Mouse (Mus musculus) kidney, postnatal 10 days (tissue): ENCODE data around the gene Xrcc6.

ENCODE experiments used
- DNase-seq: peaks from one replicate; pipeline ENCODE4 v3.0.0; 2021; ENCODE audit warnings: mixed read lengths

Xrcc6 gene

GRCm38 (mm10) chr15:81987646-81988045 lies at the start of gene Xrcc6:
Xrcc6 (plus strand) TSS chr15:81987835.
- no peak for DNase-seq

DNA sequence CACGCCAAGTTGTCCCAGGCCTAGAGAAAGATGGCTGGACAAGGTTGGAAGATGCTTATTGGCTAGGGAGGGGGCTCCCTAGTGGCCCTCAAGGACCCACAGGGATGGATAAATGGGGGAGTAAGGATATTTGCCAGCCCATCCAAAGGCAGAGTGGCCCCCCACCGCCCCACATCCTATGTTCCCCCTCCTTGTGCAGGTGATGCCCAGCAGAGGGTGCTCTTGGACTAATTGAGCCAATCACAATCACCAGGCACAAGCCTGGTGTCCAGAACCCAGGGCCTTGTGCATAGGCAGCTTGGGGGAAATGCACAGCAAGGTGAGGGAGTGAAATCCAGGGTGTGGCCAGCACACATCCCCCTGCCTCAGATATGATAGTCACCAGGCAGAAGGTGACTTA lies 49.4 kb upstream of the Xrcc6 start:
- DNase-seq, result peak; percentile 68

GRCm38 (mm10) chr15:81939157-81939715 lies 48.4 kb upstream of the Xrcc6 start:
- no peak for DNase-seq

DNA sequence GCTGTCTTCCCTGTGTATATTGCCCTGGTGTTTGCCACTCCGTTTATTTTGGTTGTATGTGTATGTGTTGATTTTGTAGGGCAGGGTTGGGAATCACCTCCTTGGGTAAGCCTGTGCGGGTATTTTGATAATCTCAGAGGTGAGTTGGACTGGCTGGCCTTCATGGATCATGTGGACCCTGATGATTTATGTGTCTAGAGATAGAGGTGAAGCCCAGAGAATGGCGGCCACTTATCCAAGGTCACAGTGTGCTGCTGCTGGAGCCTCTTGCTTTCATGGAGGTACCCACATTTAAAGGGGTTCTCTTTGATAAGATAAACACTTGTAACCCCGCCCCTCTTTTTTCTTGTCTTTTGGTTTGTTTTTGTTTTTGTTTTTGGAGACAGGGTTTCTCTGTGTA lies 47.9 kb upstream of the Xrcc6 start:
- no peak for DNase-seq

DNA sequence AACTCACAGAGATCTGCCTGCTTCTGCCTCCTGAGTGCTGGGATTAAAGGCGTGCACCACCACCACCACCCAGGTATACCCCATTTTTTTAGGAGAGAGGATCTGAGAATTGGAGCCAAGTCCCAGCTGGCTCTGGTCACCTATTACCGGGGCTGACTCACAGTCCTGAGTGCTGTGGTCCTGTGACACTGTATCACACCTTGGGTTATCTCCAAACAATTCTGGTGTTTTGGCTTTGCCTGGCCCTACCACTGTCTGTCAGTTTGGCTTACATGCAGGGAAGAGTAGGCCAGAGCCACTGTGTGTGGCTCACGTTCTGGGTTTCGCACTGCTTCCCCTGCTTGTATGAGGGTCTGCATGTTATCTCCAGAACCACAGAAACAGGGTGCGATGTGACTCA lies 47.4 kb upstream of the Xrcc6 start:
- DNase-seq, result no peak

DNA sequence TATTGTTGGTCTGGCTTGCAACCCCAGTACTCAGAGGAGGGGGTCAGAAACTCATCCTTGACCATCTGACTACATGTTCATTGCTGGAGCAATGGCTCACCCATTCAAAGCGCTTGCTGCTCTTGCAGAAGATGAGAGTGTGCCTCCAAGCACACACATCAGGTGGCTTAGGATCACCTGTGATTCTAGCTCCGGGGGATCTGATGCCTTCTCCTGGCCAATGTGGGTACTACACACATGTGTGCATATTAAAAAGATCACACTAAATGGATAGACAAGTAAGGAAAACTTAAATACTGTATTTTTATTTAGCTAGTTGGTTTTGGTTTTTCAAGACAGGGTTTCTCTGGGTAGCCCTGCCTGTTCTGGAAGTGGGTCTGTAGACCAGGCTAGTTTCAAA lies 46.6 kb upstream of the Xrcc6 start:
- DNase-seq, result no peak

GRCm38 (mm10) chr15:81943176-81943749 lies 44.4 kb upstream of the Xrcc6 start:
- DNase-seq, result no peak

GRCm38 (mm10) chr15:81949076-81949475 lies 38.6 kb upstream of the Xrcc6 start:
- DNase-seq, result no peak

GRCm38 (mm10) chr15:81949476-81950131 lies 38.0 kb upstream of the Xrcc6 start:
- DNase-seq, result no peak

DNA sequence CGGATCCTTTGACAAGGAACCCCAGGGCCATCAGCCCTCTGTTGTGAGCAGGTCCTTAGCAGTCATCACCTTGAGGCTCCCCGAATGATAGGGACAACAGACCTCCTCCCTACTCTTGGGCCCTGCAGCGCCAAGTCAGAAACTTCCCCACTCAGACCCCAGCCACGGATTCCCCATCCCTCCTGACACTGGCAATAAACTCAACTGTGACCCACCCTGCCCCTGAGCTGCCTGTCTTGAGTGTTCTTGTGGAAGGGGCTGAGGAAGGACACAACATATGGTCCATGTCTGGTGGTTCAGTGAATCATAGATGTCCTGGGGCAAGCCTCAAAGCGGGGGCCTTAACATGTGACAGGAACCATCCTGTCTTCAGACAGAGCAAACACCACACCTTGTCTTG lies 36.9 kb upstream of the Xrcc6 start:
- DNase-seq, result no peak

DNA sequence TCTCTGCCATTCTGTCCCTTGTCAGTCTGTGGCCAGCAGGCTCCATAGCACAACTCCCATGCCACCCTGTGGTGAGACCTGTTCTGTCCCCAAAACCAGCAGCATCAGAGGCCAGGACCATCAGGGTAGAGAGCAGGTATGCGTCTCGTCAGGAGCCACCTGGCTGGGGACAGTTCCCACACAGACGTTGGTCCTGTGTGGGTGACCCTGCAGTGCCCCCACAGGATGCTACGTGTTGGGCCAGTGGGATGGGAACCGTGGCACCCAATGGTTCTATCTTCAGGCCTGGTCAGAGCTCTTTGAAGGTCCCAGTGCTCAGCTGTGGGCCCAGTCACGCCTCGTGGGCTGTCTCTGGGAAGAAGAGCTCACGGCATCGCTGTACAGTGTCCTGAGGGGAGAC lies 36.5 kb upstream of the Xrcc6 start:
- DNase-seq, result no peak

DNA sequence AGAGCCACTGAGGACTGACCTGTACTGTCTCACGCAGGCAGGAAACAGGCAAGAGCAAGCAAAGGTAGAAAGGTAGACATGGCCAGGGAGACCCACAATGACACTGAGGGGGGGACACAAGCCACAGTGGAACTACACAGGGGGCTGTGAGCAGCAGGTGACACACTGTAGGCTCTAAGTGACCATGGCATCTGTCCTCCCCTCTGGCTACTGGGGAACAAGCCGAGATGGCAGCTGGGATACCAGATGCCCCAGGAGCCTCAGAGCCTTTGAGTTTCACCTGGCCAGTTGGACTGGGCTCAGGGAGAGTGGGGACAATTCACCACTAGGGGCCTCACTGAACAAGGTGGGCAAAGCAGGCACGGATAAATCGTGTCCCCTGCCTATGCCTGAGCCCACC lies 35.3 kb upstream of the Xrcc6 start:
- DNase-seq, result no peak

DNA sequence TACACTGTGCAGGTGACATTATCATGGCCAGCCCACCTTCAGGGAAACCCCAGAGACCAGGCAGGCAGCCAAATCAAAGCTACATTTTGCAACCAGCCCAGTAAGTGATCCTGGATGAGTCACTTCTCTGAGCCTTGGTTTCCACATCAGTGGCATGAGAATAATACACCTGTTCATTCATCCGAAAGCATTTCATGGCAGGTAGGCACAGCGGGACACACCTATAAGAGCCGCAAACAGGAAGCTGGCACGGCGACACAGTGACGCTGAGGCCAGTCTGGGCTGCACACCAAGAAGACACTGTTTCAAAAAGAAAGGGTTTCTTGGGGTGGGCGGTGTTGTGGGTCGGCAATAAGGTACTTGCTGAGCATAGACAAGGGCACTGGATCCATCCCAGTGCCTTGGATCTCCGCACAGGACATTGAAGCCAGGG lies 33.5 kb upstream of the Xrcc6 start:
- DNase-seq, result peak; percentile 8

DNA sequence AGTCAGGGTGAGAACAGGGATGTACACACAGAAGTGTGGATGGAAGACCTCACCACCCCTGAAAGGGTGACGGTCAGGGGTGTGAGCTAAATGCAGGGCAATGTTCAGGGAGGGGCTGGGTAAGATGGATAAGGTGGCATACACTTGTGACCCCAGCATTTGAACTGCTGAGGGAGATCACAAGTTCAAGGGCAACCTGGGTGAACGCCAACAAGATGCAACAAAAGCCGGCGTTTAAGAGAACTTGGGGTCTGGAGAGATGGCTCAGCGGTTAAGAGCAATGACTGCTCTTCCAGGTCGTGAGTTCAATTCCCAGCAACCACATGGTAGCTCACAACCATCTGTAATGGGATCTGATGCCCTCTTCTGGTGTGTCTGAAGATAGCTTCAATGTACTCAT lies 32.9 kb upstream of the Xrcc6 start:
- peak; percentile 6 for DNase-seq

DNA sequence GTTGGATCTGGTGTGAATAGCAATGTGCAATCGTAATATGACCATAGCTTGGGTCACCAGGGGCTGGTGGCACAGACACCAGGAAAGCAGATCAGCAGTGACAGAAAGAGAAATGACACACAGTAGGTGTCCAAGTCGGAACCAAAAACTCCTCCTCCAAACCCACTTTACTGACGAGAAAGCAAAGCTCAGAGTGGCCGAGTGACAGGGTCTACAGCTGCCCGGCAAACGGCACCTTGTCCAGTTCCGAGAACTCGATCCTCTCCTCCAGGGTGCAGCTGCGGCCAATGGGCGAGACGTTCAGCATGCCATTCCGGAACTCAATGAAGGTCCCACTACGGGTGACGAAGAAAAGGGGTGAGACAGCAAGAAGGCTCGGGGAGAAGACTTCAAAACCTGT lies 32.2 kb upstream of the Xrcc6 start:
- peak; percentile 4 for DNase-seq

GRCm38 (mm10) chr15:81956457-81956856 lies 31.2 kb upstream of the Xrcc6 start:
- DNase-seq, result peak; percentile 61

GRCm38 (mm10) chr15:81957598-81957997 lies 30.0 kb upstream of the Xrcc6 start:
- DNase-seq, result no peak

DNA sequence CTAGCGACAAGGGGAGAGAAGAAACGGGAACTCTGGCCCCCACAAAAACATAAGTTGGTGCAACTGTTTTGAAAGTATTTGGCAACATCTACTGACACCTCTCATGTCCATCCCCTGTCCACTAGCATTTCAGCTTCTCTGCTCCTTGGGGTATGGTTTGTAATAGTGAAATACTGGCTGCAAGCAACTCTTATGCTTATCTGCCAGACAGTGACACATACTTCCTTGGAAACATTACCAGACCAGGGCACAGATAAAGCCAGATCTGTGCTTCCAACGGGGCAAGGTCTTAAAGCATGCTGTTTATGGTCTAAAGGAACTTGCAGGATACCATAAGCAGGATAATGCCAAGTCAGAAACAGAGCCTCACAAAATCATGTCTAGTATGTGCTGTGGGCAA lies 28.7 kb upstream of the Xrcc6 start:
- no peak for DNase-seq

GRCm38 (mm10) chr15:81960171-81961077 lies 27.2 kb upstream of the Xrcc6 start, which contains the start of gene Pmm1:
Pmm1 (minus strand) TSS chr15:81960930.
- DNase-seq, result peak; percentile 100

DNA sequence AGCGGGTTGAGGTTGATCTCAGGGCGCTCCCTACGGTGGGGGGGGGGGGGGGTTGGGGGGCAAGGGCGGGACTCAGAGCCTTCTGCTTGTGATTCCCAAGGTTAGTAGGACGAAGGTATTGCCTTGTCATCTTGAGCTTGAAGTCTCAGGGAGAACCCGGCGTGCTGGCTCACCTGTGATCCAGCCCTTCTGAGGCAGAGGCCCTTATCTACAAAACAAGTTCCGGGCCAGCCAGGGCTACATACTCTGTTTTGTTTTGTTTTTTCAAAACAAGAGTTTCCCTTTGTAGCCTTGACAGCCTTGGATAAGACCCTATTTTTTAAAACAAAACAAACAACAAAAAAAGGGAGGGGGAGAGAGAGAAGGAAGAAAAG lies 26.6 kb upstream of the Xrcc6 start:
- DNase-seq, result no peak

DNA sequence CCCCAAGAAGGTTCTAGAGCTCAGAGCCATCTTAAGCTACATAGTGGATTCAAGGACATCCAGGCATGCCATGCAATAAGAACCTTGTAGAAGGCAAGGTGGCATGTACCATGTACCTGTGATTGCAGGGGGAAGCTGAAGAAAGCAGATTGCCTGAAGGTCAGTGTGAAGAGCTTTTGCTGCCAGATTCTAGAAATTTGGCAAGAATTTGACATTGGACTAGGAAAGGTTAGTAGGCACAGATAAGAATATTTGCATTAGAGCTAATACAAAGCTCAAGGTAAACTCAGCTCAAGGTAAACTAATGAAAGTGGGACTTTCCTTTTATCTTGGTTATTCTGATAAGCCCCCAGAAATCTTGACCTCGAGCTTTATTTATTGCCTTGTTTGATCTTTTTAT lies 23.4 kb upstream of the Xrcc6 start:
- no peak for DNase-seq

DNA sequence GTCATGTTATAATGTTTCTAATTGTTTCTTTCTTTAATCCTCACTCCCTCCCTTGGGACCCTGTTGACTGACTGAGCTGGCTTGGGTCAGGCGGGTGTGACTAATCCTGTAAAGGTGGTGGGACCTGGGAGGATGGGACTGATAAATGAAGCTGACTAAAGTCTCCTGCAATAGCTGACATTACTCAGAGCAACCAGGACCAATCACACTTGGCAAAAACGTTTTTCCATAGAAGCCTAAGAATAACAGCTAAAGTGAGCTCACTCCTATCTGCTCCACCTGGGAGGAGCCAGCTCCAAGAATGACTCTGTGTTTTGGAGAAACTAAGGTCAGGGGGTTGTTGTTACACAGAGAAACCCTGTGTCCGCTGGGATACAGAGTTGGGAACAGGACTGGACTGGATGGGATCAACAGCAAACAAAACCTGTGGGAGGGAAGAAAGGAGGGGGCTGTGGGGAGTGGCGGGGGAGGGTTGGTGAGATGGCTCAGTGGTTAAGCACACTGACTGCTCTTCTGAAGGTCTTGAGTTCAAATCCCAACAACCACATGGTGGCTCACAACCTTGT lies 22.6 kb upstream of the Xrcc6 start:
- no peak for DNase-seq
